Mouse (Mus musculus) lung, postnatal 0 days (tissue): ENCODE measurements around the gene Erp29.

Experiments used
- CTCF ChIP-seq: IDR thresholded peaks from 2 replicates; pipeline ENCODE4 v1.5.1; 2016; ENCODE audit warnings: antibody characterized with exemption, mild to moderate bottlenecking
- EP300 ChIP-seq: IDR thresholded peaks from 2 replicates; pipeline ENCODE4 v1.6.1; 2016; ENCODE audit warnings: antibody characterized with exemption, mild to moderate bottlenecking, control low read depth

- TF ChIP-seq CTCF (no peak), EP300 (no peak)
These were observed 671 bp downstream of the Erp29 start, which contains the start of gene Tmem116 for GRCm38 (mm10) chr5:121451644-121452025.
